Mouse (Mus musculus) forebrain, embryonic 11.5 days (tissue): Measurements from ENCODE around the gene Ccdc27. TPM values are rescaled to one million over a fixed set of nuclear protein-coding genes. Genes with fewer than 3 reads are reported as not detected.

ENCODE experiments used
- ATAC-seq: fragments of 200-750 bp; cut with Nextera tagmentation; replicated peaks from 2 replicates; pipeline ENCODE4 v1.8.0; 2017; ENCODE audit warnings: moderate TSS enrichment; ENCODE audit not compliant: low FRiP score
- DNase-seq: peaks from one replicate; pipeline ENCODE4 v3.0.0-alpha.2; 2017; ENCODE audit warnings: low spot score
- H3K27ac ChIP-seq: fragments of 300-500 bp; sonication (generic); 2 replicates; pipeline ENCODE4 v1.5.1; 2014; ENCODE audit warnings: low read depth, low read length
- H3K27me3 ChIP-seq: fragments of 300-500 bp; sonication (generic); 2 replicates; pipeline ENCODE4 v1.6.1; 2014; ENCODE audit warnings: mild to moderate bottlenecking, low read length, mixed read lengths; ENCODE audit not compliant: control insufficient read depth, insufficient read depth
- H3K36me3 ChIP-seq: fragments of 300-500 bp; sonication (generic); 2 replicates; pipeline ENCODE4 v1.6.1; 2014; ENCODE audit warnings: mild to moderate bottlenecking, low read length, moderate library complexity, mixed read lengths; ENCODE audit not compliant: control insufficient read depth, insufficient read depth
- H3K4me1 ChIP-seq: fragments of 300-500 bp; sonication (generic); replicated peaks from 2 replicates; pipeline ENCODE4 v1.6.1; 2014; ENCODE audit warnings: low read length, mixed read lengths; ENCODE audit not compliant: control insufficient read depth, insufficient read depth
- H3K4me2 ChIP-seq: fragments of 300-500 bp; sonication (generic); 2 replicates; pipeline ENCODE4 v1.6.1; 2014; ENCODE audit warnings: low read depth, mild to moderate bottlenecking, low read length, moderate library complexity, mixed read lengths; ENCODE audit not compliant: severe bottlenecking
- H3K4me3 ChIP-seq: fragments of 300-500 bp; sonication (generic); 2 replicates; pipeline ENCODE4 v1.5.1; 2014; ENCODE audit warnings: low read depth, low read length
- H3K9ac ChIP-seq: fragments of 300-500 bp; sonication (generic); 2 replicates; pipeline ENCODE4 v1.6.1; 2014; ENCODE audit warnings: low read length
- H3K9me3 ChIP-seq: fragments of 300-500 bp; sonication (generic); 2 replicates; pipeline ENCODE4 v1.6.1; 2016; ENCODE audit warnings: low read length, mixed read lengths; ENCODE audit not compliant: control insufficient read depth
- WGBS: fragments of 180-500 bp; shearing (Covaris S2); extraction: QIAGEN DNeasy Blood & Tissue Kit; methylation state at CpG from one replicate; pipeline ENCODE4 v1.1.7; 2014; 5-methylcytosine and 5-hydroxymethylcytosine counted together
- polyA plus RNA-seq: library from polyadenylated mRNA; unstranded; fragments of >200 nt; fragmentation: Nextera tagmentation; extraction: Ambion mirVana; gene quantifications from 2 replicates; pipeline ENCODE4 v1.2.1, GENCODE M21; 2014

Ccdc27 gene
- polyA plus RNA-seq, 1 experiment from 2014 or later, result not detected

GRCm38 (mm10) chr4:154045837-154046236, 3.4 kb upstream of the Ccdc27 start:
- Histone ChIP-seq H3K27ac (no peak overlapping the region), H3K9ac (no peak overlapping the region), H3K27me3 (no peaks in the 10 kb centered on the region; the same call in 1 of the 2 replicates), H3K36me3 (no peaks in the 10 kb centered on the region), H3K4me2 (no peak overlapping the region), H3K4me3 (no peak overlapping the region), H3K4me1 (no peaks in the 10 kb centered on the region), H3K9me3 (no peaks in the 10 kb centered on the region)
- ATAC-seq, result no peak
- WGBS, result 64% methylated on average over 5 of the region's 5 CpGs
- DNase-seq, result no peak

GRCm38 (mm10) chr4:154037123-154037522, 5.4 kb downstream of the Ccdc27 start:
- Histone ChIP-seq H3K9me3 (no peaks in the 10 kb centered on the region), H3K9ac (no peak overlapping the region), H3K27me3 (no peaks in the 10 kb centered on the region), H3K4me2 (no peak overlapping the region), H3K4me1 (no peaks in the 10 kb centered on the region), H3K36me3 (no peaks in the 10 kb centered on the region), H3K27ac (no peak overlapping the region), H3K4me3 (no peak overlapping the region)
- DNase-seq (no peak), ATAC-seq (no peak)
- WGBS, result 63% methylated on average over 3 of the region's 3 CpGs

- H3K4me3 ChIP-seq, result no peak overlapping the region
- H3K9me3 ChIP-seq, result no peaks in the 10 kb centered on the region
- peaks cover 5% of the 10 kb centered on the region; the same call in 1 of the 2 replicates for H3K4me1 ChIP-seq
- H3K4me2 ChIP-seq, result no peak overlapping the region
- no peak overlapping the region for H3K9ac ChIP-seq
- DNase-seq, result no peak
- H3K27me3 ChIP-seq, result peaks cover 2% of the 10 kb centered on the region
- no peak for ATAC-seq
- no peak overlapping the region for H3K27ac ChIP-seq
- no peaks in the 10 kb centered on the region for H3K36me3 ChIP-seq
These were observed 13.8 kb downstream of the Ccdc27 start for GRCm38 (mm10) chr4:154028646-154029045.

- 82% methylated on average over 7 of the region's 7 CpGs for WGBS
- Histone ChIP-seq H3K27me3 (peaks cover 2% of the 10 kb centered on the region), H3K9me3 (no peaks in the 10 kb centered on the region), H3K36me3 (no peaks in the 10 kb centered on the region), H3K27ac (no peak overlapping the region), H3K4me1 (peaks cover 5% of the 10 kb centered on the region; the same call in 1 of the 2 replicates), H3K9ac (no peak overlapping the region), H3K4me2 (no peak overlapping the region), H3K4me3 (no peak overlapping the region)
- DNase-seq, result no peak
- no peak for ATAC-seq
These were observed 14.4 kb downstream of the Ccdc27 start for GRCm38 (mm10) chr4:154028066-154028465.

GRCm38 (mm10) chr4:154026441-154026761, 16.1 kb downstream of the Ccdc27 start:
- DNase-seq, result no peak
- H3K9ac ChIP-seq, result peak overlapping the region; percentile 35; the same call in 1 of the 2 replicates
- H3K4me2 ChIP-seq, result peak overlapping the region; percentile 54
- peak overlapping the region; percentile 14; the same call in 1 of the 2 replicates for H3K4me3 ChIP-seq
- H3K36me3 ChIP-seq, result no peaks in the 10 kb centered on the region
- H3K4me1 ChIP-seq, result peaks cover 5% of the 10 kb centered on the region; the same call in 1 of the 2 replicates
- H3K9me3 ChIP-seq, result no peaks in the 10 kb centered on the region
- no peak overlapping the region for H3K27ac ChIP-seq
- peaks cover 2% of the 10 kb centered on the region for H3K27me3 ChIP-seq
- 24% methylated on average over 2 of the region's 2 CpGs for WGBS
- ATAC-seq, result no peak

- peak within 1 kb of the TSS; percentile 14 for H3K4me3 ChIP-seq
- peak within 1 kb of the TSS; percentile 35 for H3K9ac ChIP-seq
- no peaks in the 10 kb centered on the region for H3K9me3 ChIP-seq
- peaks cover 5% of the 10 kb centered on the region; the same call in 1 of the 2 replicates for H3K4me1 ChIP-seq
- WGBS, result 4% methylated on average over 33 of the region's 33 CpGs
- H3K4me2 ChIP-seq, result peak within 1 kb of the TSS; percentile 54
- H3K27ac ChIP-seq, result no peak within 1 kb of the TSS
- peaks cover 2% of the 10 kb centered on the region; the same call in 1 of the 2 replicates for H3K36me3 ChIP-seq
- H3K27me3 ChIP-seq, result peaks cover 2% of the 10 kb centered on the region
- peak; percentile 47 for ATAC-seq
- DNase-seq, result peak; percentile 80
These were observed 16.6 kb downstream of the Ccdc27 start, which contains the start of gene Smim1 for GRCm38 (mm10) chr4:154025641-154026440. Gene Smim1, minus strand, starts transcription at chr4:154026230.

- WGBS, result 39% methylated on average over 17 of the region's 17 CpGs
- no peak for ATAC-seq
- Histone ChIP-seq H3K9me3 (no peaks in the 10 kb centered on the region), H3K4me1 (peaks cover 5% of the 10 kb centered on the region; the same call in 1 of the 2 replicates), H3K9ac (no peak overlapping the region), H3K27me3 (peaks cover 2% of the 10 kb centered on the region), H3K36me3 (peaks cover 6% of the 10 kb centered on the region; the same call in 1 of the 2 replicates), H3K4me2 (peak overlapping the region; percentile 54; the same call in 1 of the 2 replicates), H3K27ac (no peak overlapping the region), H3K4me3 (peak overlapping the region; percentile 14; the same call in 1 of the 2 replicates)
- DNase-seq, result no peak
These were observed 17.6 kb downstream of the Ccdc27 start for GRCm38 (mm10) chr4:154024729-154025521.

GRCm38 (mm10) chr4:154023754-154024601, 18.5 kb downstream of the Ccdc27 start:
- ATAC-seq (no peak), DNase-seq (peak; percentile 58)
- Histone ChIP-seq H3K9me3 (no peaks in the 10 kb centered on the region), H3K4me1 (peaks cover 5% of the 10 kb centered on the region; the same call in 1 of the 2 replicates), H3K27me3 (peaks cover 2% of the 10 kb centered on the region), H3K27ac (no peak overlapping the region), H3K4me2 (no peak overlapping the region), H3K4me3 (no peak overlapping the region), H3K9ac (no peak overlapping the region), H3K36me3 (peaks cover 6% of the 10 kb centered on the region; the same call in 1 of the 2 replicates)
- 29% methylated on average over 8 of the region's 8 CpGs for WGBS
